Mouse (Mus musculus): Measurements from ENCODE around the gene Zfp207. TPM values are rescaled to one million over a fixed set of nuclear protein-coding genes. Genes with fewer than 3 reads are reported as not detected.
"Not testable (repeated sequence)": the region's sequence is repeated elsewhere in the genome, so short reads cannot be mapped to it uniquely, and the experiment has no call there.

The Zfp207 gene
- polyA plus RNA-seq, 1 experiment from 2014 or later = 214 TPM

DNA sequence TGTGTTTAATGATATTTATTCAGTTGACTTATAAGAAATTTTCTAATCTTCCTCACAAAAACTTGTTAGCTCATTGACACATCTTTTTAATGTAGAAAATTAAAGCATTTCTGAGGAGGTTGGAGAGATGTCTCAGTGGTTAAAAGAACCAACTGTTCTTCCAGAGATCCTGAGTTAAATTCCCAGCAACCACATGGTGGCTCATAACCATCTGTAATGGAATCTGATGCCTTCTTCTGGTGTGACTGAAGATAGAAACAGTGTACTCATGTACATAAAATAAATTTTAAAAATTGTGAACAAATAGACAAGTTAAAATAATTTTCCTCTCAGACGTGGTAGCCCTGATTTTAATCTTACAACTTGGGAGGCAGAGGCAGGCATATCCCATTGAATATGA is 6.8 kb downstream of the Zfp207 start:
- ATAC-seq (ENCODE audit: low read depth) (no peak), DNase-seq (ENCODE audit: low spot score) (no peak)
- WGBS = 67% methylated on average over 1 of the region's 1 CpGs
- peaks cover 83% of the 10 kb centered on the region for H3K36me3 ChIP-seq (ENCODE audit: control insufficient read depth, insufficient read depth, low read length)
- H3K4me2 ChIP-seq (ENCODE audit: low read depth, low read length) = no peak overlapping the region
- no peaks in the 10 kb centered on the region for H3K9me3 ChIP-seq (ENCODE audit: control insufficient read depth, low read length)
- H3K9ac ChIP-seq (ENCODE audit: low read depth, low read length) = no peak overlapping the region
- H3K27ac ChIP-seq (replicated peaks; ENCODE audit: low read depth, low read length) = no peak overlapping the region
- no peak overlapping the region for H3K4me3 ChIP-seq (ENCODE audit: low read depth, low read length)
- no peaks in the 10 kb centered on the region for H3K27me3 ChIP-seq (replicated peaks; ENCODE audit: control insufficient read depth, insufficient read depth, low read length)
- peaks cover 20% of the 10 kb centered on the region for H3K4me1 ChIP-seq (ENCODE audit: control insufficient read depth, insufficient read depth, low read length)

DNA sequence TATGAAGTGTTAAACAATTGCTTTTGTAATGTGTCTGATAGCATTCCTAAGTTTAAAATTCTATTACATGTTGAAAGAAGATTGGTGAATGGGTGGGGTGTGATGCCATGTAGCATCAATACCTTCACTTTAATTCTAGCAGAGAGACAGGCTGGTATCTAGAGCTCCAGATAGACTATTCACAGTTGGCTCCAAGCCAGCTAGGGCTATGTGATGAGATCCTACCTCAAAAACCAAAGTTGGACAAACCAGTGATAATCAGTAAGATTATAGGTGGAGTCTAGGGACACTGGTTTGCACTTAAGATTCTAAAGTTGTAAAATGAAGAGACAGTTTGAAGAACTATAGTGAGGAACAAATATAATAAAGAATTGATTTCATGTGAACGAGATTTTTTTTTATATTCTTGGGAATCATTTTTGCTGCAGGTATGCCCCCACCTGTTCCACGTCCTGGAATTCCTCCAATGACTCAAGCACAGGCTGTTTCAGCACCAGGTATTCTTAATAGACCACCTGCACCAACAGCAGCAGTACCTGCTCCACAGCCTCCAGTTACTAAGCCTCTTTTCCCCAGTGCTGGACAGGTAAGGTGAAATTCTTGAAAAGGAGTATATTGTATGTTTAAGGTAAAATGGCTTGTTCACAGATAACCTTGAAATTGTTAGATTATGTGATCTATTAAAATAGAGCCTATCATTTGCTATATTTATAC is 8.5 kb downstream of the Zfp207 start:
- no peak overlapping the region for H3K4me2 ChIP-seq (ENCODE audit: low read depth, low read length)
- peaks cover 83% of the 10 kb centered on the region for H3K36me3 ChIP-seq (ENCODE audit: control insufficient read depth, insufficient read depth, low read length)
- no peaks in the 10 kb centered on the region for H3K9me3 ChIP-seq (ENCODE audit: control insufficient read depth, low read length)

GRCm38 (mm10) chr11:80395930-80396329 is 12.9 kb downstream of the Zfp207 start:
- Histone ChIP-seq H3K4me3 (ENCODE audit: low read depth, low read length) (no peak overlapping the region), H3K4me1 (ENCODE audit: control insufficient read depth, insufficient read depth, low read length) (no peaks in the 10 kb centered on the region), H3K27ac (replicated peaks; ENCODE audit: low read depth, low read length) (no peak overlapping the region), H3K9me3 (ENCODE audit: control insufficient read depth, low read length) (no peaks in the 10 kb centered on the region), H3K9ac (ENCODE audit: low read depth, low read length) (no peak overlapping the region), H3K27me3 (replicated peaks; ENCODE audit: control insufficient read depth, insufficient read depth, low read length) (no peaks in the 10 kb centered on the region), H3K4me2 (ENCODE audit: low read depth, low read length) (no peak overlapping the region), H3K36me3 (ENCODE audit: control insufficient read depth, insufficient read depth, low read length) (peaks cover 84% of the 10 kb centered on the region)
- no peak for ATAC-seq (ENCODE audit: low read depth)
- WGBS = 94% methylated on average over 3 of the region's 3 CpGs
- no peak for DNase-seq (ENCODE audit: low spot score)

More for the DNA sequence above, 8.5 kb downstream of the Zfp207 start:
- ATAC-seq (ENCODE audit: low read depth) = no peak
- Histone ChIP-seq H3K9ac (ENCODE audit: low read depth, low read length) (no peak overlapping the region), H3K27me3 (replicated peaks; ENCODE audit: control insufficient read depth, insufficient read depth, low read length) (no peaks in the 10 kb centered on the region), H3K27ac (replicated peaks; ENCODE audit: low read depth, low read length) (no peak overlapping the region), H3K4me3 (ENCODE audit: low read depth, low read length) (no peak overlapping the region), H3K4me1 (ENCODE audit: control insufficient read depth, insufficient read depth, low read length) (peaks cover 4% of the 10 kb centered on the region; the same call in 1 of the 2 replicates)
- 92% methylated on average over 2 of the region's 2 CpGs for WGBS
- no peak for DNase-seq (ENCODE audit: low spot score)

DNA sequence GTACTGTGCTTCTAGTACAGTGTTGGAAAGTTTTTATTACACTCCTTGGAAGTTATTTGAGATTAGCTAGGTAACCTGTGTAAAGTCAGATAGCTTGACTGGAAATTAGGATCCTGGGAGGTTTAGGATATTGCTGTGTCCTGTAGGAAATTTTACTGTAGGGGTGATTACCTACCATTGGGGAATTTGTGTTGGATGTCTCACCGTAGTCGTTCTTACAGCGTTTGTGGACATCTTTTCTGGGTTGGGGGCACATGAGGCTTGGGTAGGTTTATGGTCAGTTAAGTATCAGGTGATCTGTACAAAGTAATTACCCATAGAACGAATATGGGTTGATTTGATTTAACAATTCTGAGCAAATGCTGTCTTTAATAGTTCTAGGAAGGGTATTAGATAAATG is 13.5 kb downstream of the Zfp207 start:
- DNase-seq (ENCODE audit: low spot score) = no peak
- 93% methylated on average over 4 of the region's 4 CpGs for WGBS
- no peaks in the 10 kb centered on the region for H3K27me3 ChIP-seq (replicated peaks; ENCODE audit: control insufficient read depth, insufficient read depth, low read length)
- no peak overlapping the region for H3K4me3 ChIP-seq (ENCODE audit: low read depth, low read length)
- ATAC-seq (ENCODE audit: low read depth) = no peak
- H3K27ac ChIP-seq (replicated peaks; ENCODE audit: low read depth, low read length) = no peak overlapping the region
- H3K9me3 ChIP-seq (ENCODE audit: control insufficient read depth, low read length) = no peaks in the 10 kb centered on the region
- H3K9ac ChIP-seq (ENCODE audit: low read depth, low read length) = no peak overlapping the region
- H3K4me1 ChIP-seq (ENCODE audit: control insufficient read depth, insufficient read depth, low read length) = no peaks in the 10 kb centered on the region
- H3K36me3 ChIP-seq (ENCODE audit: control insufficient read depth, insufficient read depth, low read length) = peaks cover 83% of the 10 kb centered on the region
- no peak overlapping the region for H3K4me2 ChIP-seq (ENCODE audit: low read depth, low read length)

DNA sequence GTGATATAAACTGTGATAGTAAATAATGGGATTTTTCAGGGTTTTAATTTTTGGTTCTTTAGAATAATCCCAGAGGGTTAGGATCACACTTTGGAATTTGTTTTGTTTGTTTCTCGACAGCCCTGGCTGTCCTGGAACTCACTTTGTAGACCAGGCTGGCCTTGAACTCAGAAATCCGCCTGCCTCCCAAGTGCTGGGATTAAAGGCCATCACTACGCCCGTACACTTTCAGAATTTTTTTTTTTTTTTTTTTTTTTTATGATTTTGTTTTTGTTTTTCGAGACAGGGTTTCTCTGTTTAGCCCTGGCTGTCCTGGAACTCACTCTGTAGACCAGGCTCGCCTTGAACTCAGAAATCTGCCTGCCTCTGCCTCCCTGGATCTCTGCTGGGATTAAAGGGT is 24.8 kb downstream of the Zfp207 start:
- ATAC-seq (ENCODE audit: low read depth); H3K9me3 ChIP-seq (ENCODE audit: control insufficient read depth, low read length): not testable (repeated sequence)

DNA sequence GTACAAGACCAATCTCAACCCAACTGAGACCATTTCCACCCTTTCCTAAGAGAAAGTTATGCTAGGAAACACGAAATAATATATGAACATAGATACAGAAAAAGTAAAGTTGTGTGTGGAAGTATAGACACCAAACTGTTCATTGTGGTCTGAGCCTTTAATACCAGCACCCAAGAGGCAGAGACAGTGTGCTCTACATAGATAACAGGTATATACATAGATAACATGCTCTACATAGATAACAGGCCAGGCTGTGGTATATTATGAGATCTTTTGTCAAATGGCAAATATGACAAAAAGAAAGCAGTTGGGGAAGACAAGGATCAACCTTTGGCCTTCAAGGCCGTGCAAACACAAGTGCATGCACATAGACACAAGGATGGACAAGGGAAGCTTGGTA is 27.3 kb downstream of the Zfp207 start:
- H3K27me3 ChIP-seq (replicated peaks; ENCODE audit: control insufficient read depth, insufficient read depth, low read length) = no peaks in the 10 kb centered on the region
- no peak overlapping the region for H3K9ac ChIP-seq (ENCODE audit: low read depth, low read length)
- no peaks in the 10 kb centered on the region for H3K4me1 ChIP-seq (ENCODE audit: control insufficient read depth, insufficient read depth, low read length)
- H3K4me2 ChIP-seq (ENCODE audit: low read depth, low read length) = no peak overlapping the region
- H3K9me3 ChIP-seq (ENCODE audit: control insufficient read depth, low read length) = no peaks in the 10 kb centered on the region
- no peak overlapping the region for H3K27ac ChIP-seq (replicated peaks; ENCODE audit: low read depth, low read length)
- DNase-seq (ENCODE audit: low spot score) (no peak), ATAC-seq (ENCODE audit: low read depth) (no peak)
- WGBS = 89% methylated on average over 2 of the region's 2 CpGs
- H3K36me3 ChIP-seq (ENCODE audit: control insufficient read depth, insufficient read depth, low read length) = peaks cover 56% of the 10 kb centered on the region
- H3K4me3 ChIP-seq (ENCODE audit: low read depth, low read length) = no peak overlapping the region

More for the DNA sequence above, 24.8 kb downstream of the Zfp207 start:
- not testable (repeated sequence) for H3K4me1 ChIP-seq (ENCODE audit: control insufficient read depth, insufficient read depth, low read length); DNase-seq (ENCODE audit: low spot score); H3K27me3 ChIP-seq (replicated peaks; ENCODE audit: control insufficient read depth, insufficient read depth, low read length); H3K4me3 ChIP-seq (ENCODE audit: low read depth, low read length); H3K4me2 ChIP-seq (ENCODE audit: low read depth, low read length); H3K9ac ChIP-seq (ENCODE audit: low read depth, low read length); H3K27ac ChIP-seq (replicated peaks; ENCODE audit: low read depth, low read length)
- 97% methylated on average over 6 of the region's 6 CpGs for WGBS
- H3K36me3 ChIP-seq (ENCODE audit: control insufficient read depth, insufficient read depth, low read length) = peaks cover 67% of the 10 kb centered on the region

DNA sequence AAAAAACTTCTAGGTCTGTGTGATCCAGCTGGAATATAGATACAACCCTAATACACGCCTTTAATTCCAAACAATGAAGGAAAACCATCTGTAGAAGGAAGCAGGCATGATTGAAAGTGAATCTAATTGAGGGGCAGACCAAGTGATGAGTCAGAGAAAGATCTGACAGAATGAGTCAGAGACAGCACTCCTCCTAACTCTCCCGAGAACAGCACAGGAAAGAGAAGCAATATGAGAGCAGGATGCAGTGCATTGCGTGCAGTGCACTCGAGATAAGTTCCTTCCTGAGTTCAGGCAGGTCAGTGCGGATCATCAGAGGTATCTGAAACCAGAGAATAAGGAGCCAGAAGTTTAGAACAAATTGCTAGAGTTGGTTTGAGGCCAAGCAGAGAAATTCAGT is 34.0 kb downstream of the Zfp207 start:
- Histone ChIP-seq H3K4me3 (ENCODE audit: low read depth, low read length) (no peak overlapping the region), H3K36me3 (ENCODE audit: control insufficient read depth, insufficient read depth, low read length) (peaks cover 19% of the 10 kb centered on the region), H3K27me3 (replicated peaks; ENCODE audit: control insufficient read depth, insufficient read depth, low read length) (no peaks in the 10 kb centered on the region), H3K9me3 (ENCODE audit: control insufficient read depth, low read length) (peaks cover 6% of the 10 kb centered on the region; the same call in 1 of the 2 replicates), H3K4me2 (ENCODE audit: low read depth, low read length) (no peak overlapping the region), H3K27ac (replicated peaks; ENCODE audit: low read depth, low read length) (no peak overlapping the region), H3K9ac (ENCODE audit: low read depth, low read length) (no peak overlapping the region), H3K4me1 (ENCODE audit: control insufficient read depth, insufficient read depth, low read length) (no peaks in the 10 kb centered on the region)
- ATAC-seq (ENCODE audit: low read depth) (no peak), DNase-seq (ENCODE audit: low spot score) (no peak)
- WGBS = 86% methylated on average over 5 of the region's 5 CpGs

DNA sequence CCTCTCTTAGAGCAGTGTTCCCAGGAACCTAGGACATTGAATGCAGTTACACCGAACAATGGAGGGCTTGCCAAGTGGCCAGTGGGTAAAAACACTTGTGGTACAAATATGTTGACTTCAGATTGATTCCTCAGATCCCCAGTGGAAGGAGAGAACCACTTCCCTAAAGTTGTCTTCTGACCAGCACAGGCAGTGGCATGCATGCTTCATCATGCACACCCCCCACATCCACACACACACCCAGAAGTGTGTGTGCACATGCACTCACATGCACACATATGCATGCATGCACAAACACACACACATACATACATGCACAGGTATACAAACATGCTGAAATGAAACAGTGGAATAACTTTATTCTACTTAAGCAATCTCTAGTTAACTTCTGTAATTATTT is 36.7 kb downstream of the Zfp207 start:
- H3K27me3 ChIP-seq (replicated peaks; ENCODE audit: control insufficient read depth, insufficient read depth, low read length) = no peaks in the 10 kb centered on the region
- H3K4me1 ChIP-seq (ENCODE audit: control insufficient read depth, insufficient read depth, low read length) = no peaks in the 10 kb centered on the region
- no peak for ATAC-seq (ENCODE audit: low read depth)
- DNase-seq (ENCODE audit: low spot score) = no peak
- peaks cover 6% of the 10 kb centered on the region; the same call in 1 of the 2 replicates for H3K9me3 ChIP-seq (ENCODE audit: control insufficient read depth, low read length)
- no peak overlapping the region for H3K4me3 ChIP-seq (ENCODE audit: low read depth, low read length)
- peaks cover 16% of the 10 kb centered on the region for H3K36me3 ChIP-seq (ENCODE audit: control insufficient read depth, insufficient read depth, low read length)
- no peak overlapping the region for H3K9ac ChIP-seq (ENCODE audit: low read depth, low read length)
- no peak overlapping the region for H3K4me2 ChIP-seq (ENCODE audit: low read depth, low read length)
- no peak overlapping the region for H3K27ac ChIP-seq (replicated peaks; ENCODE audit: low read depth, low read length)
- 75% methylated on average over 1 of the region's 1 CpGs for WGBS

Measured in embryonic facial prominence, embryonic 14.5 days (tissue).